Mouse (Mus musculus) heart, embryonic 13.5 days (tissue): ENCODE data around the gene Map3k19. TPM values are rescaled to one million over a fixed set of nuclear protein-coding genes. Genes with fewer than 3 reads are reported as not detected.

Experiments used
- ATAC-seq: fragments of 200-750 bp; cut with Nextera tagmentation; 2 replicates; pipeline ENCODE4 v1.8.0; 2017; ENCODE audit warnings: moderate TSS enrichment; ENCODE audit not compliant: insufficient number of reproducible peaks, low FRiP score, low TSS enrichment; ENCODE audit errors: extremely low read depth
- H3K27ac ChIP-seq: fragments of 300-500 bp; sonication (generic); replicated peaks from 2 replicates; pipeline ENCODE4 v1.5.1; 2015; ENCODE audit warnings: moderate library complexity, mild to moderate bottlenecking, inconsistent platforms
- H3K27me3 ChIP-seq: fragments of 300-500 bp; sonication (generic); replicated peaks from 2 replicates; pipeline ENCODE4 v1.6.1; 2015; ENCODE audit warnings: mild to moderate bottlenecking, inconsistent platforms
- H3K36me3 ChIP-seq: fragments of 300-500 bp; sonication (generic); 2 replicates; pipeline ENCODE4 v1.6.1; 2015; ENCODE audit warnings: mild to moderate bottlenecking, inconsistent platforms
- H3K4me1 ChIP-seq: fragments of 300-500 bp; sonication (generic); 2 replicates; pipeline ENCODE4 v1.6.1; 2015; ENCODE audit warnings: inconsistent platforms
- H3K4me2 ChIP-seq: fragments of 300-500 bp; sonication (generic); 2 replicates; pipeline ENCODE4 v1.6.1; 2015; ENCODE audit warnings: inconsistent platforms, mild to moderate bottlenecking, moderate library complexity
- H3K4me3 ChIP-seq: fragments of 300-500 bp; sonication (generic); 2 replicates; pipeline ENCODE4 v1.5.1; 2015; ENCODE audit warnings: moderate library complexity, mild to moderate bottlenecking, inconsistent platforms
- H3K9ac ChIP-seq: fragments of 300-500 bp; sonication (generic); 2 replicates; pipeline ENCODE4 v1.6.1; 2015; ENCODE audit warnings: inconsistent platforms, mild to moderate bottlenecking, moderate library complexity
- H3K9me3 ChIP-seq: fragments of 300-500 bp; sonication (generic); 2 replicates; pipeline ENCODE4 v1.6.1; 2016; ENCODE audit warnings: inconsistent platforms
- whole genome bisulfite sequencing: fragments of 180-500 bp; shearing (Covaris S2); methylation state at CpG from one replicate; pipeline ENCODE4 v1.1.7; 2015; ENCODE audit warnings: mixed read lengths; 5-methylcytosine and 5-hydroxymethylcytosine counted together
- polyA plus RNA-seq: library from polyadenylated mRNA; unstranded; fragments of >200 nt; fragmentation: Nextera tagmentation; extraction: Ambion mirVana; gene quantifications from 2 replicates; pipeline ENCODE4 v1.2.1, GENCODE M21; 2015

Map3k19 gene
- polyA plus RNA-seq = 0.04 TPM in 1 of 2 replicates, not detected in the other

GRCm38 (mm10) chr1:127854486-127855222 lies at the start of gene Map3k19:
Gene Map3k19, minus strand, starts transcription at chr1:127855031.
- Histone ChIP-seq H3K27ac (no peak within 1 kb of the TSS), H3K4me2 (no peak within 1 kb of the TSS), H3K4me1 (no peaks in the 10 kb centered on the region), H3K4me3 (no peak within 1 kb of the TSS), H3K9ac (no peak within 1 kb of the TSS), H3K36me3 (no peaks in the 10 kb centered on the region), H3K27me3 (no peaks in the 10 kb centered on the region), H3K9me3 (peaks cover 11% of the 10 kb centered on the region)
- 73% methylated on average over 14 of the region's 14 CpGs for WGBS
- no peak for ATAC-seq

DNA sequence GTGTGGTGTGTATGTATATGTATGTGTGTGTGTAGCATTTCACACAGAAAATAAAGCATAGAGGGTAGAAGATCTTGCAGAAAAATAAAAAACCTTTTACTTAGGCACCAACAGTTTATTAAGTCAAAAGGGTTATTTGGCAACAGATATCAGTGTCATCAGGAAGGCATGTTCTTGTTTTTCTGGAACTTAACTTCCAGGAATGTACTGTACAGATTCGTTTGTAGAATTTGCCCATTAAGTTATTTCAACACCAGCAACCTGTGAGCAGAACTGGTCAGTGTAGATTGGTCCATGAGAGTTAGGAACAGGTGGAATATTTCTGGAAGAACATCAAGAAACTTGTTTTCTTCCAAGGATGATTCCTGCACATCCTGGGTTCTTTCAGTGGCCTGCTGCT lies 44.6 kb upstream of the Map3k19 start:
- H3K27ac ChIP-seq = no peak overlapping the region
- no peak for ATAC-seq
- no peaks in the 10 kb centered on the region for H3K27me3 ChIP-seq
- H3K4me2 ChIP-seq = no peak overlapping the region
- H3K36me3 ChIP-seq = peaks cover 36% of the 10 kb centered on the region
- no peaks in the 10 kb centered on the region for H3K4me1 ChIP-seq
- H3K9ac ChIP-seq = no peak overlapping the region
- no peaks in the 10 kb centered on the region for H3K9me3 ChIP-seq
- WGBS = 57% methylated on average over 1 of the region's 1 CpGs
- H3K4me3 ChIP-seq = no peak overlapping the region

DNA sequence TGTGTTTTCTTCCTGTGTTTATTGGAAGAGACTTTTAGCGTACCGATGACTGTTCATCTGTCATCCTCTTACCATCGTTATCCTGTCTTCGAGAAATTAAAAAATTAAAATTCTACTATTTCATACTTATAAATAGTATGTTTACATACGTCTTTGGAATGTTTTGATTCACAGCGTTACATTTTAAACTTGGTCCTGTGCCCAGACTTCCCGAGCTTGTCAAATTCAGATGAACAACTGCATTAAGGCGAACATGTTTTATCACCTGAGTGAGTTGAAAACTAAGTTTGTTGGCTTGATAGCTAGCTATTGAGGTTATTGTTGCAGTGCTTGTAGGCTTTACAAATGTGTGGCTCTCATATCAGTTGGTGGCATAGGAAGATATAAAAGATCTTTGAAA lies 14.4 kb upstream of the Map3k19 start:
- Histone ChIP-seq H3K4me3 (peak overlapping the region; percentile 69), H3K9ac (peak overlapping the region; percentile 85), H3K27me3 (no peaks in the 10 kb centered on the region), H3K27ac (peak overlapping the region; percentile 68), H3K4me1 (peaks cover 10% of the 10 kb centered on the region), H3K36me3 (peaks cover 32% of the 10 kb centered on the region), H3K4me2 (peak overlapping the region; percentile 71), H3K9me3 (no peaks in the 10 kb centered on the region)
- no peak for ATAC-seq
- 27% methylated on average over 8 of the region's 8 CpGs for WGBS

DNA sequence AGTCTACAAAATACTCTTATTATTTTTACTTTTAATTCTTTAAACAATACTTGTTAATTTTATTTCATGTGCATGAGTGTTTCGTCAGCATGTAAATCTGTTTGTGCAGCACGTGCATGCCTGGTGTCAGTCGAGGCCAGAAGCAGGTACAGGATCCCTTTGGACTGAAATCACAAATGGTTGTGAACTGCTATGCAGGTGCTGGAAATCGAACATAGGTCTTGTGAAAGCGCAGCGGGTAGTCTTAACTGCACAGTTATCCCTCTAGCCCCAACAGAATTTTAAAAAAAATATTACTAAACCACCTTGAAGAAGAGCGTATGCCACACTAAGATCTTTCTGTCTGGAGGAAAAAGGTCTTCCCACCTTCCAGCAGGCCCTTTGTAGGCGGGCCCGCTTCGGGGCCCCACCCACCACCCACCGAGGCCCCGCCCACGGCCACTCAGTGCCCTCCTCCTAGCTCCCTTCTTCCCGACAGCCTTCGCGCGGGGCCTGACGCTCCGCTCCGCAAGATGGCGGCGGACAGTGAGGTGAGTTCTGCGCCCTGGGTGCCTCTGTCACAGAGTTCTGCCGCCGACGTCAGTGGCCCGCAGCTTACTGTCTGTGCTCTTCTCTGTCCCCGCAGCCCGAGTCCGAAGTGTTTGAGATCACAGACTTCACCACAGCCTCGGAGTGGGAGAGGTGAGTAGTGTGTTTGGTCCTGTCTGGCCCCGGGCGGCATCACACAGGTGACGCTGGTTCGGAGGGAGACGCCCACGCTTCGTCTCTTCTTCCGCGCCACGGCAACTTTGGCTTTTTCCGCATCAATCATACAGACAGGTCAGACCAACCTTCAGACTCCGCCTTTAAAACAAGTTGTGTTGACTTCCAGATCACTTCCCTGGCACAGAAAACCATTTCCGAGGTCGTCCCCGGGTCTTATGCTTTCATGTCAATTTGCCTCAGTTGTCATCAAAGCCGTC lies 13.8 kb upstream of the Map3k19 start, which contains the start of gene Rab3gap1:
Gene Rab3gap1 (plus strand): TSS at position 474 of the 962 bp plus-strand sequence.
- peaks cover 10% of the 10 kb centered on the region for H3K4me1 ChIP-seq
- ATAC-seq = peak; percentile 96
- H3K36me3 ChIP-seq = peaks cover 28% of the 10 kb centered on the region
- WGBS = 11% methylated on average over 47 of the region's 47 CpGs
- H3K4me3 ChIP-seq = peak within 1 kb of the TSS; percentile 69
- H3K4me2 ChIP-seq = peak within 1 kb of the TSS; percentile 71
- H3K9ac ChIP-seq = peak within 1 kb of the TSS; percentile 85
- no peaks in the 10 kb centered on the region for H3K9me3 ChIP-seq
- H3K27me3 ChIP-seq = no peaks in the 10 kb centered on the region
- peak within 1 kb of the TSS; percentile 68 for H3K27ac ChIP-seq

GRCm38 (mm10) chr1:127863806-127864205 lies 9.0 kb upstream of the Map3k19 start:
- Histone ChIP-seq H3K4me3 (no peak overlapping the region), H3K9me3 (no peaks in the 10 kb centered on the region), H3K4me2 (no peak overlapping the region), H3K36me3 (no peaks in the 10 kb centered on the region), H3K27ac (no peak overlapping the region), H3K4me1 (no peaks in the 10 kb centered on the region), H3K9ac (no peak overlapping the region), H3K27me3 (no peaks in the 10 kb centered on the region)
- WGBS = 69% methylated on average over 7 of the region's 7 CpGs
- ATAC-seq = no peak

- WGBS = 84% methylated on average over 5 of the region's 5 CpGs
- Histone ChIP-seq H3K4me3 (no peak overlapping the region), H3K36me3 (no peaks in the 10 kb centered on the region), H3K9ac (no peak overlapping the region), H3K4me1 (no peaks in the 10 kb centered on the region), H3K4me2 (no peak overlapping the region), H3K9me3 (no peaks in the 10 kb centered on the region), H3K27me3 (no peaks in the 10 kb centered on the region), H3K27ac (no peak overlapping the region)
- ATAC-seq = no peak
Observed at GRCm38 (mm10) chr1:127861900-127862299, 7.1 kb upstream of the Map3k19 start.

DNA sequence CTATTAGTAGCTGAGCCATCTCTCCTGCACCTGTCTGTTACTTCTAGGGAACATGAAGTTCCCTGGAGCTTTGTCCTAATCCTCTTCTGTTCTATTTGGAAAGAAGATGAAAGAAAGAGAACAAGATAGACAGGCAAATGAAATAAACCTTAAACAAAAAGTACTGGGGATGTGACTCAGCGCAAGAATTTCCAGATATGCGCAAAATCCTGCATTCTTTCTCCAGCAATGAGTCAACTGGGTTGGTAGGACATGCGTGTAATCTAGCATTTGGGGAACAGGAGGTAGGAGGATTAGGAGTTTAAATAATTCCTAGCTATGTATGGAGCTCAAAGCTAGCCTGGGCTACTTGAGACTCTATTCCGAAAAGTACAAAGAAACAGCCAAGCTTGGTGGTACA lies 5.7 kb upstream of the Map3k19 start:
- Histone ChIP-seq H3K27ac (no peak overlapping the region), H3K9me3 (no peaks in the 10 kb centered on the region), H3K4me3 (no peak overlapping the region), H3K4me2 (no peak overlapping the region), H3K27me3 (no peaks in the 10 kb centered on the region), H3K36me3 (no peaks in the 10 kb centered on the region), H3K4me1 (no peaks in the 10 kb centered on the region), H3K9ac (no peak overlapping the region)
- ATAC-seq = no peak
- WGBS = 83% methylated on average over 4 of the region's 4 CpGs

DNA sequence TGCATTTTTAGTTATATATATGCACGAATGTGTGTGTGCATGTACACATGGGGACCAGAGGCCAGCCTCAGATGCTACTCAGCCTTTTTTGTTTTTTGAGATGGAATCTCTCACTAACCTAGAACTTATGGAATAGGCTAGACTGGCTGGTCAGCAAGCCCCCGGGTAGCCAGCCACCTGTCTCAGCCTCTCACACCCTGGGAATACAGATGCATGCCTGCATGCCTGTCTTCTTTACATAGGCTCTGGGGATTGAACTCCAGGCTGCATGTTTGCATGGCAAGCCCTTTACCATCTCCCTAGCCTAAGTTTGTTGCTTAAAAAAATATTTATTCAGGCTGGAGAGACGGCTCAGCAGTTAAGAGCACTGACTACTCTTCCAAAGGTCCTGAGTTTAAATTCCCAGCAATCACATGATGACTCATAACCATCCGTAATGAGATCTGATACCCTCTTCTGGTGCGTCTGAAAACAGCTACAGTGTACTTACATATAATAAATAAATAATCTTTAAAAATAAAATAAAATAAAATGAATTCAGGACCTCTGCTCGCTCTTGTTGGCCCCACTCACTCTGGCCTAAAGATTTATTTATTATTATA lies 5.1 kb upstream of the Map3k19 start:
- Histone ChIP-seq H3K4me2 (no peak overlapping the region), H3K9ac (no peak overlapping the region), H3K27ac (no peak overlapping the region), H3K27me3 (no peaks in the 10 kb centered on the region), H3K4me3 (no peak overlapping the region), H3K36me3 (no peaks in the 10 kb centered on the region), H3K4me1 (no peaks in the 10 kb centered on the region), H3K9me3 (no peaks in the 10 kb centered on the region)
- ATAC-seq = no peak
- WGBS = 63% methylated on average over 6 of the region's 6 CpGs

DNA sequence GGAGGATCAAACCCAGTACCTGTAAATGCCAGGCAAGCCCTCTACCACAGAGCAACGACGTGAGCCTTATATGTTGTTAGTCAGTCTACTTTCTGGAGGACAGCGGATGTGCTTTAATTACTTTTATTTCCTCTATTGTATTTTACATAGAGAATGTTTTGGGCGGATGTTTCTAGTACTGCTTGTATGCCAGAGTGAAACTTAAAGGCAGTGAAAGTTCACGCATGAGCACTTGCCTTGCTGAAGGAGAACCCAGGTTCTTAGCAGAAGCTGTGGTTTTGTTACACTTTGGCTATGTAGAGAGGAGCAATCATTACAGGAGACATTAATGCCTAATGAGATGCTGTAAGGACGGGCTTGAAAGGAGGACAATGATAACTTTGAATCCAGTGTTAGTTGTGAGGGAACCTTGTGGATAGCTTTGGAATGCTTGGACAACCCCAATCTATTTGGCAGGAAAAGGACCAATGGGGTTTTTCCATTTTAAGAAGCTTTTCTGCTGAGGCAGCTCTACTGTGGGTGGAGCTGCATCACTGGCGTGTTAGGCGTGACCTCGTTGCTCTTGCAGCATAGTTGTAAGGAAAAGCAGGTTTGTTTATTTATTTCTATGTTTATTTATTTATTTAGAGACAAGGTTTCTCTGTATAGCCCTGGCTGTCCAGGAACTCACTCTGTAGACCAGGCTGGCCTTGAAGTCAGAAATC lies 4.3 kb upstream of the Map3k19 start:
- Histone ChIP-seq H3K9me3 (no peaks in the 10 kb centered on the region), H3K36me3 (no peaks in the 10 kb centered on the region), H3K27ac (no peak overlapping the region), H3K4me1 (no peaks in the 10 kb centered on the region), H3K4me2 (no peak overlapping the region), H3K4me3 (no peak overlapping the region), H3K27me3 (no peaks in the 10 kb centered on the region), H3K9ac (no peak overlapping the region)
- no peak for ATAC-seq
- WGBS = 76% methylated on average over 9 of the region's 9 CpGs

GRCm38 (mm10) chr1:127850075-127850610 lies 4.7 kb downstream of the Map3k19 start:
- Histone ChIP-seq H3K4me3 (no peak overlapping the region), H3K4me1 (no peaks in the 10 kb centered on the region), H3K36me3 (no peaks in the 10 kb centered on the region), H3K9ac (no peak overlapping the region), H3K27ac (no peak overlapping the region), H3K27me3 (no peaks in the 10 kb centered on the region), H3K4me2 (no peak overlapping the region), H3K9me3 (peaks cover 11% of the 10 kb centered on the region)
- no peak for ATAC-seq
- 49% methylated on average over 7 of the region's 7 CpGs for WGBS
